Mouse (Mus musculus): ENCODE data around the gene Slc7a5. TPM values are rescaled to one million over a fixed set of nuclear protein-coding genes. Genes with fewer than 3 reads are reported as not detected.

The Slc7a5 gene
- total RNA-seq, 2 experiments from 2014 or later: 3.1 to 3.6 TPM

DNA sequence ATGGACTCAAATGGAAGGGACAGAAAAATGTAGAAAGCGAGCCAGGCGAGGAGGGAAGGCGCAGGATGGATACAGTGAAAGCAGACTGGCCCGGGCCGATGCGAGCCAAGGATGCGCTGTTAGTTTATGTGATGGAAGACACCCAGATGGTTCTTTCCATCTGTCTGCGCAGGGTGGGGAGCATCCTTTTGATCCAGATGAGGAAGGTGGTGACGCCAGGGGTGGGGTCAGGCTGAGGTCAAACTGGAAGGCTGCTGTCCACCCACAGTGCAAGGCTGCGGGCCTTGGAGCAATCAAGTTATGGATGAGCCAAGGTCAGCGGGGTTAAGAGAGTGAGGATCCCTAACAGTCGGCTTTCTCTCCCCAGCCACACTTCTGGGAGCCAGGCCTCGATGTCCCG lies 28.9 kb upstream of the Slc7a5 start:
- intact Hi-C loops (cut with DNase I): no loop called here
- no peak for DNase-seq

DNA sequence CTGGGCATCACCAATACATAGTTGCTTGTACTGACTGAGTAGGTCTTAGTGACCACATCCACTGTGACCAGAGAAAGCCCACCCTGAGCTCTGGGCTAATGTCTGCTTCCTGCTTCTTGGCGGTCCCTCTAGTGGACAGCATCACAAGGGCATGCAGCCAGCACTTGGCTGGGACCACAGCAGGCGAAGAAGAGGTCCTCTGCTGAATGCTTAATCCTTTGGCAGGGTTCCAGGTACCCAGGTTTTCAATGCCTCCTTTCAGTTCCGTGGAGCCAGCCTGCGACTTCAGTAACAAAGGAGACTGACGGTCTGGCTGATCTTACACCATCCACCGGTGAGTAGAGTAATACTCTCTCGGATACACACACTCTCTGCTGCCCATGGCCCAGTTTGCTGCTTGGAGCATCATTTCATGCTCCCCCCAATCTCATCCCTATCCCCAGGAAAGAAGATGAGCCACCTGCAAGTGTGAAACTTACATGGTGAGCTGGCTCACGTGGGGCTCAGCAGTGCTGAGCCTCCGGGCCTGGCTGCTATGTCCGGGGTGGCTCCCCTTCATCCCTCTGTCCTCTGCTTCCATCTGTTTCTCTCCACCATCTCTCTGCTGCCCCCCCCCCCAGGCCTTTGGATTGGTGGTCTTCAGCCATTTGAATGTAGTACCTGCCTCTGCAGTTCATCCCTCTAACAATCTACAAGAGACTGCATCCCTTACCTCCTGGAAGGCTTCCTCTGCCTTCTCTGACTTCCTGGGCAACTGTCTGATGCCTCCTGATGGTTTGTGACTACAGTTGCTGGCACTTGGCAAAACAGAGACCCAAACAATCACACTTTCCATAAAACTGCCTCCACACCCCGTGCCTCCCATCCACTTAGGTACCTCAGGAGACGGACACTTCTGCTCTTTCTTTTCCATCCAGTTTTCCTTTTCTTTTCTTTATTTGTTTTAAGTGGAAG lies 28.1 kb upstream of the Slc7a5 start:
- intact Hi-C loops (cut with DNase I): no loop called here
- DNase-seq: no peak

DNA sequence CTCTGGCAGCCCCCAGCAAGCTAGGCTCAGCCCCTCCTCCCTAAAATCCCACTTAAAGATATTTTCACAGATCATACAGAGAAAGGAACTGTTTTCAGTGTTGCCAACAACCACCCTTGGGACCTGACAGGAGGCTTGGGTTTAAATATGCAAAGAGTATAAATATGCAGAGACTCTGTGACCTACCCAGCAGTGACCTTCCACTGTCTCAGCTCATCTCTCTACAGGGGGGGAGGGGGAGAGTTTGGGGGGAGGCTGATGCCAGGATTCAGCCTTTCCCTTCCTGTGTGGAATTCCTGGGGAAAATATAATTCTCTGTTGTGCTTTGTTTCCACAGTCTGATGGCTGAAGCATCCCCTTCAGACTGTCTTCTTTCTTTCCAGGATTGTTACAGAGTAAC lies 27.4 kb upstream of the Slc7a5 start:
- intact Hi-C loops (cut with DNase I): no loop called here
- DNase-seq: no peak

DNA sequence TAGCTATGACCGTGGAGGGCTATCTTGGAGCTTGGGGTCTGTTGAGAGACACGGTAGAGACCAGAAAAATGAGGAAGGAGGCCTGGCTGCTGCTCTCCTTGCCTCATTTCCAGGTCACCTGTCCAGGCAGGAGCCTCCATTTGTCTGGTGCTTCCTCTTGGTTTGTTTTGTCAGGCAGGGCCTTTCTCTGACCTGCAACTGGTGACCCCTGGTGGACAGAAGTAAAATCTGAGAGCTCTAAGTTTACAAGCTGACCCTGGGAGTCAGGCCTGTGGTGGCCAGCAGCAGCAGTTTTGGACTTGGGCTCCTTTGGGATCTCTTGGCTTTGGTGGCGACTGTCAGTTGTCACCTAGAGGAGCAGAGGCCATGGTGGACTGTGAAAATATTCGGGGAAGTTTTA lies 27.0 kb upstream of the Slc7a5 start:
- peak; percentile 44 to 46 for DNase-seq
- intact Hi-C loops (cut with DNase I): no loop called here

DNA sequence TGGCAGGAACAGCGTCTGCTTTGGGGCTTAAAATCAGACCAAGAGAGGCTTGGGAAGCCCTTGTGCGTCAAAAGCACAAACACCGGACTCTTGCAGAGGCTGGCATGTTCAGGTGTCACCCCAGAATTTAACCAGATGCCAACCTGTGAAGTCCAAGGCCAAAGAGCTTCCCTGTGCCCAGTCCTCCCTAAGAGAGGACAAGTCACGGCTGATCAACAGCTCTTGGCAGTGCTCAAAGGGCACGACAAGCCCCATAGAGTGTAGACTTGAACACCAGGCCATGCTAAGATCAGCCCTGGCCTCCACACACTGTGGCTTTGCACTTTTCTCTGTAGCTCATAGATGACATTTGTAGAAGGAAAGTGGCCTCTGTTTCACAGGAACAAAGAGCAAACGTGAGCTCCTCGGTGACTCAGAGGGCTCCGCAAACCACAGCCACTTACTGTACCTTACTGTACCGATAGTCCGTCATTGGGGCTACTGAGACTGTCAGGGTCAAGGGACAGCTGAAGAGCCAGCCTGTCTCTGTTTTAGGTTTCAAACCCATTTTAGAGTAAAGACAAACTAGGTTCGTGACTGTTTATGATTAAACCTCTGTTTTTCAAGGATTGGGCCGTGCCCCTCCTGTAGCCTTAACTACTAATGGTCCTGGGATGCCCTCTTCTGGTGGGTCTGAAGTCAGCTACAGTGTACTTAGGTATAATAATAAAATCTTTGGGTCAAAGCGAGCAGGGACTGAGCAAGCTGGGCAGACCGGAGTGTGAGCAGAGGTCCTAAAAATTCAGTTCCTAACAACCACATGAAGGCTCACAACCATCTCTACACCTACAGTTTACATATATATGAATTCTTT lies 25.4 kb upstream of the Slc7a5 start:
- intact Hi-C loops (cut with DNase I): no loop called here

DNA sequence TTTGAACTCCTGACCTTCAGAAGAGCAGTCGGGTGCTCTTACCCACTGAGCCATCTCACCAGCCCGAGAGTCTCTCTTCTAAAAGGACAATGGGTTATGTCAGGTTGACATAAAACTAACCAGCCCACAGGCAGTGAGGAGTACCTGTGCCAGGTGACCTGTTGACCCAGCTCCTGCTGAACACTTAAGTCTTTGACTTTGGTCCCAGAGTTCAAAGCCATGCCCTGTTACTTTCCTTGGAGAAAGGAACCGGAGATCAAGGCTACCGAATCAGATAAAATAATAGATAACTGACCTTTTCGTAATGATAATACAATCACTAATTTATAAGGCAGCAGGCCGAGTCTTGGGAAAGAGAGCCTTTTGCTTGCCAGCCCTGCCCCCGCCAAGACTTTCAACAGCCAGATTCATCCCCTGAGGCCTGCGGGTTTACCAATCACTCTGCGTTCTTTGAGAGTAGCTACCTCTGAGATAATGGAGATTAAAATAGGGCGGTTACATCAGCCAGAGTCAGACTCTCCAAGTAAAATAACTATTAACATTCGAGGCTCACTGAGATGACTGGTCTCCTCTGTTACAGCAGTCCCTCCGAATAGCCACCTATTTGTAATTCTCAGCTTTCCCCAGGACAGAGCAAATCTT lies 24.7 kb upstream of the Slc7a5 start:
- intact Hi-C loops (cut with DNase I): no loop called here
- DNase-seq: peak in 1 of 2 experiments; percentile 41

More for the DNA sequence above, 25.4 kb upstream of the Slc7a5 start:
- no peak for DNase-seq

DNA sequence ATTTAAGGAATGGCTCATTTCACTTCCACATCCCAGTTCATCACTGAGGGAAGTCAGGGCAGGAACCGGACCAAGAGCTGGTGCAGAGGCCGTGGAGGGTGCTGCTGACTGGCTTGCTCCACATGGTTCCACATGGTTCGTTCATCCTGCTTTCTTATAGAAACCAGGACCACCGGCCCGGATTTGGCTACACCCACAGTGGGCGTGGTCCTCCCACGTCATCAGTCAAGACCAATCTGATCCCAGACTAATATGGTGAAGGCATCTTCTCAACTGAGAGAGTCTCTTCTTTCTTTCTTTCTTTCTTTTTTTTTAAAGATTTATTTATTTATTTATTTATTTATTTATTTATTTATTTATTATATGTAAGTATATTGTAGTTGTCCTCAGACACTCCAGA lies 24.1 kb upstream of the Slc7a5 start:
- intact Hi-C loops (cut with DNase I): no loop called here
- no peak for DNase-seq

DNA sequence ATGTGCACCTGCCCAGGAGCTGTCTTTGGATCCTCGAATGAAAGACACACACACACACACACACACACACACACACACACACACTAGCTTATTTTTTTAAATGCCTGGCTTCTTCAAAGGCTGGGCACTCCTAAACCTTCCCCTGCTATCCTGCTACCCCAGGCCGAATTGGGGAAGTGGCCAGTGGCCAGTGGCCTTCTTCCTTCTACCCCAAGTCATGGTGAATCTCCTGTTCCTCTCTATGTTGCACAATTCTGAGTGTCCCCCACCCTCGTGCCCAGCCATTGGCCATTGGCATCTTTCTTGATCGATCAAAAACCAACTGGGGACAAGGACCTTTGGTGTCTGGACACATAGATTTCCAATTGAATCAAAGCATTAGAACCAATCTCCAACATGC lies 22.6 kb upstream of the Slc7a5 start:
- intact Hi-C loops (cut with DNase I): no loop called here
- no peak for DNase-seq

DNA sequence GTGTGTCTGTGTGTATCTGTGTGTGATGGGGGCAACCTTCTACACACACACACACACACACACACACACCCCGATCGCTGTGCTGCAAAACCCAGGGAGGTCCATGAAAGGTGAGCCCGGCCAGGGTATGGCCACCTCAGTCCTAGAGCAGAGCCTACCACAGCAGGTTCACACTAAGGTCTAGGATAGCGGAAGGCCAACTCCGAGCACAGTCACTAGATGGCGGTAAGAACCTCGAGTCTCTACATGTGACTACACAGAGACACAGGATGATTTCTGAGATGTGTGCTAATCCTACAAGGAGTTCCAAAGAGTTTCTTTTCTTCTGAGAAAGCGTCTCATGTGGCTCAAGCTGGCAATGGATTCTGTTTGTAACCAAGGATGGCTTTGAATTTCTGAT lies 19.8 kb upstream of the Slc7a5 start:
- intact Hi-C loops (cut with DNase I): no loop called here
- peak; percentile 39 to 57 for DNase-seq

DNA sequence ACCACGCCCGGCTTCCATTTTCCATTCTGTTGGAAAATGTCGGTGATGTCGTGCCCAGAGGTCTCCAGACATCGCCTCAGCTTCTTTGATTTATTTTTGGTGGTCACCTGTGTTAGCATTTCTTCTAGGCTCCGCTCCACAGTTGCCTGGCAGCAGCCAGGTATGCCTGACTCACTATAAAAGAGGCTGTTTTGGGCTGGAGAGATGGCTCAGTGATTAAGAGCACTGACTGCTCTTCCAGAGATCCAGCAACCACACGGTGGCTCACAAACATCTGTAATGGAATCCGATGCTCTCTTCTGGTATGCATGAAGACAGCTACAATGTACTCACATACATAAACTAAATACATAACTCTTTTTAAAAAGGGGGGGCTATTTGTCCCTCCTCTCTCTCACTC lies 18.8 kb upstream of the Slc7a5 start:
- intact Hi-C loops (cut with DNase I): no loop called here
- no peak for DNase-seq

DNA sequence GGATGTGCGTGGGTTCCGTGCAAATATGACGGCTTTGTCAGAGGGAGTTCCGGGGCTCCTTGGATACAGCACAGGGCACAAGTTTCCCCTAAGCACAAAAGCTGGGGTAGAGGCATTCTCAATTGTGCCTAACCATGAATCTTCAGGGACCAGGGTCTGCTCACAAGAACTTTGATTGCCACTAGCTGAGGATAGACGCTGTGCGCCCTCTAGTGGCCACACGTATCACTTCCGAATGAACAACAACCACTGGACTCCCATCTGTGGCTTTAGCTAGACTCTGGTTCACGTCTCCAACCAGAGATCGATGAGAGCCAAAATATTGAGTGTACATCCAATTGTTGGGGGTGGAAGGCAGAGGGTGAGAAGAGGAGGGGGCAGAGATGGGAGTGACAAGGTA lies 18.1 kb upstream of the Slc7a5 start:
- intact Hi-C loops (cut with DNase I): loop anchor here (1.0 kb wide), 1 partner anchor 51 kb away; no protein-coding TSS in a partner anchor

DNA sequence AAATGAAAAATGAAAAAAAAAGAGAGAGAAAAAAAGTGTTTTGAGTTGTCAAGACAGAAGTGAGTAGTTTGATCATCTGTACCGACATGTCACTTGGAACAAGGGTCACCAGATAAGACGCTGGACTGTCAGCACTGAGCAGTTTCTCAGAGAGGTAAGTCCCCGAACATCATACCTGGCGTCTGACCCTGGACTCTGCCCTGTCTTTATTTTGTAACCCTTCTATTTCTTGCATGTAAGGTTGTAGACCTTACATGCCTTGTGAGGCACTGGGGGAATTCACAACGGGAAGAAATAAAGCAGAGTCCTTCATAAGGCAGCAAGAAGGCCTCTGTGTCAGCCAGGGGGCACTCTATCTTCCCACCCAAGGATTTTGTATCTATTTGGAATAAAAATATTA lies 17.2 kb upstream of the Slc7a5 start:
- DNase-seq: no peak
- intact Hi-C loops (cut with DNase I): loop anchor here (1.0 kb wide), 1 partner anchor 50 kb away; no protein-coding TSS in a partner anchor

More for the DNA sequence above, 18.1 kb upstream of the Slc7a5 start:
- peak; percentile 78 to 81 for DNase-seq

DNA sequence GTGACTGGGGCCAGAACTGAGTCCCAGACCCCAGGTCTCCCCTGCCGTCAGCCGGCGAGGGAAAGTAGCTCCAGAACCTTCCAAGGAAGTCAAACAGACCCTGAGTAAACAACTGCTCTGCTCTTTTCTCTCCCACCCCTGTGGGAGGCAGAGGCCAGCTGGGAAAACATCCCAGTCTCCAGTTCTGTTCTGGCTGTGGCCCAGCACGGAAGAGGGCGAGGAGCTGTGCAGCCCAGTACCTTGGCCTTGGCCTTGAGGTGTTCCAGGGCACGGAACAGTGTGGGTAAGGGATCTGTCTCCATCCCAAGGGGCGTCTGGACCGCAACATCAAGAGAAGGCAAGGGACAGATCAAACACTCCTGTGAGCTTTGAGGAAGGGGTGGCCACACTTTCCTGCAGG lies 14.6 kb upstream of the Slc7a5 start:
- intact Hi-C loops (cut with DNase I): no loop called here
- peak; percentile 58 to 63 for DNase-seq

DNA sequence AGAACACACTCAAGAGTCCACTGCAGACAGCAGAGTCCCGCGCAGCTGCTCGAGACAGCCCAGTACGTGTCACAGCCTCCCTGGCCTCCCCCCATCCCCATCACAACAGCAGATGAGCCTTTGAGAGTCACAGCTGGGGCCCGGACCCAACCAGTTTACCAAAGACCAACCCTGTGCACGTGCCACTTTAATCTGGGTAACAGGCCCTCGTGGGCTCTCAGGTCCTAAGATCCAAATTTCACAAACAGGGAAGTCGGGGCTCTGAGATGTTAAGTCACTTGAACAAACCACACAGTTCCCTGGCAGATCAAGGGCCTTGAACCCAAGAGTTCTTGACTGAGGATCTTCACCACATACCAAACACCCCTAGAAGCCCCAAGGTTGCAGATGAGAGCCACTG lies 14.1 kb upstream of the Slc7a5 start:
- intact Hi-C loops (cut with DNase I): no loop called here
- no peak for DNase-seq

DNA sequence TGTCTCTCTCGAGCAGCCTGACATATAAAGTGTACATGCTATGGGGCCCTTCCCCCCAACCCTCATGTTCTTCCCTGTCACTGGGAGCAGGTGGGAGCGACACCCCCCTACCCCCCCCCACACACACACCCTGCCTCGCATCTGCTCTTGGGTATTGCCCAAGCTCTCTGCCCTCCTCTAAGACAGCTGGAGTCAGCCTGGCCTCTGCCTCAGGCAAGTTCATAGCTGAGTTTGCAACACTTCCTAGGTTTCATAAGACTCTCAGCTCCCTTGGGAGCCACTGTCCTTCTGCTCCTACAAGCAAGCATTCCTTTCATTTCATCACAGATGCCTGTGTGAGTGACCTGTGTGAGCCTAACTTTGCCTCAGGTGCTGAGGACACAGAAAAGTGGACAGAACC lies 12.2 kb upstream of the Slc7a5 start:
- DNase-seq: no peak
- intact Hi-C loops (cut with DNase I): no loop called here

DNA sequence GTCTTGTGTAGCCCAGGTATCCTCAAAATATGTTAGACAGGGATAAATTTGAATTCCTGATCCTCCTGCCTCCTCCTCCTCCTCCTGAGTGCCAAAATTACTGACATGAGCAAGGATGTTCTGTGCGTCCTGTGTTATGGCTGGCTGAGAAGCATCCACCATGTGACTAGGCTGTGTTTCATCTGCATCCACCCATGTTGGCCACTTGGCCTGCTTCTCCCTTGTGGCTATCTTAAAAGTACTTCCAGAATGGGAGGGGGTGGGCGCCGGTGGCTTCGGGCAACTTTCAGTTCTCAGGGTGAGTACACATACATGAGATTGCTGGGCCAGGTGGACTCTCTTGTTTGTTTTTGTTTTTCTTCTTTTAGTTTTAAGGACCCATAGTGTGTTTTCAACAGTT lies 11.7 kb upstream of the Slc7a5 start:
- intact Hi-C loops (cut with DNase I): no loop called here
- DNase-seq: no peak

DNA sequence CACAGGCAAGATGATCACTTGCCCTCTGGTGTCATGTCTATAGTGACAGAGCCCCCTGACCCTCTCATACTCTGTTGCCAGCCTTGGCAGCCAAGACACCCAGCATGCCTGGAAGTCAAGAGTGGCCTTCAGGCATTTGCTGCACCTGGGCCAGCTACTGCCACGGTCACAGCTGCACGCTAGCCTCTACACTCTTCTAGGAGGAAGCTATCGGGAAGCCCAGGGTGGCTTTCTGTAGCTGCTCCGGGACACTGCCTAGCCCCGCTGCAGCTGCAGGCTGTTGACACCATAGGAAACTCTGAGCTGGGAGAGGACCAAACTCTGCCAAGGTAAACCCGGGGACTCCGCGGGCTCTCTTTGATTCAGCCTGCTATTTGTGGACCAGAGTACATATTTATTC lies 5.9 kb upstream of the Slc7a5 start:
- intact Hi-C loops (cut with DNase I): no loop called here
- DNase-seq: no peak

DNA sequence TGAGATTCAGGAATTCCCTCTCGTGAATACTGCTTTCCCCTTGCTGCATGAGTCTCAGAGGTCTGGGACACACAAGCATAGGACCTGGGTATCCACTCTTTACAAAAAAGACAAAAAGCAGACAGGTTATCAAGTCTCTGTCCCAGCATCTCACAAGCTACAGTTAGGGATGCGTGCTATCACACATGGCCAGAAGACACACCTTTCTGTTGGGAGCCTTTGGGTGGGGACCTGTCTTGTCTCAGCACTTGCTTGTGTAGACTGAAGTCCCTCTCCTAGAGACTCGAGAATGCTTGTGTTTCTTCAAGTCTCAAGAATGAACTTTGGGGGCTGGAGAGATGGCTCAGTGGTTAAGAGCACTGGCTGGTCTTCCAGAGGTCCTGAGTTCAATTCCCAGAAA lies 5.3 kb upstream of the Slc7a5 start:
- DNase-seq: no peak
- intact Hi-C loops (cut with DNase I): no loop called here

DNA sequence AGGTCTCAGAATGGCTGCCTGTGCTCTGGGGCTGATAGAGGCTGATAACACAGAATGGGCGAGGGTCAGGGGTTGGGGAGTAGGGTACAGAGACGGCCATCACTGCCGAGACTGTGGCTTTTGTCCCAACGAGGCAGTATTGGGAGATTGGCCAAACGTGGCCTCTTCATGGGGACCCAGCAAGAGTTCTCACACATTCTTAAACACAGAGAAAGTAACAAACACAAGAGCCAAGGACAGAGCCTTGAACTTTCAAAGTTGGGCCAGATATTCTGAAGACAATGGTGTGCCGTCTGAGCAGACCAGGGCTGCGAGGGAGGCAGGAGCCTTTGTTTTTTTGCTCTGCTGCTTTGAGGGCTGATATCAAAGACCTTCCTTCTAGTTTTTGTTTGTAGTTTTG lies 4.5 kb upstream of the Slc7a5 start:
- DNase-seq: no peak
- intact Hi-C loops (cut with DNase I): no loop called here

DNA sequence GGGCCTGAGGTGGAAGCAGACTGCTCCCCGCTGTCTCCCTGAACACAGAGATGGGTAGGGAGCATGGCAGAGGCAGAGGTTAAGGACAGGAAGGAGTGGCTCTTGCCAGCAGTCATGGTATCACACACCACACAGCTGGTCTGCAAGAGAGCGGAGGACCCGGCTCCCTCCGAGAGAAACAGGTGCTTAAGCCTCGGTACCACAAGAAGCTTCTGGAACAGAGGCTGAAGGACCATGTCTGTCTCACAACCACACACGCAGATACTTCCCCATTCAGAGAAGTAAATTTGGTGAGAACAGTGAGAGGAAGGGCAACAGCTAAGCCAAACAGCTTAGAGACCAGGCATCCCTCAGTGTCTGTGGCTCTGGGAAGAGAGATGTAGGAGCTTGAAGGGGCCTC lies 3.9 kb upstream of the Slc7a5 start:
- intact Hi-C loops (cut with DNase I): no loop called here
- DNase-seq: no peak

DNA sequence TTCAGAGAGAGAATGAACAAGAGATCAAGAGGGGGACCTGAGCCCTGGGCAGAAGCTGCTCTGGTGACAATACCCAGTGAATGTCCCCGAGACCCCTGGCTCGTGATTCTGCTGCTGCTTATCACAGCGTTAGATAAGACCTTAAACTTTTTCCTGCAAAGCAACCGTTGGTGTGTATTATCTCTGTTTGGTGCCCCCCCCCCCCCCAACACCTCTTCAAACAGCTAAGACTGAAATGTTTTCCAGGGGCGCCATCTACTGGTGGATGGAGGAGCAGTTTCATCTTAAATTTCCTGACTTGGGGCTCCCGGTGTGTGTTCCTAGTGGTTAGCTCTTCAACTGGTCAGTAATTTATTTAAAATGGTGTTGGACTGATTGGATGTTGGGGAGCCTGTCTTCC lies 2.2 kb upstream of the Slc7a5 start:
- DNase-seq: peak; percentile 77 to 81
- intact Hi-C loops (cut with DNase I): loop anchor here (1.0 kb wide), 2 partner anchors 35 to 58 kb away; no protein-coding TSS in a partner anchor
